Mouse (Mus musculus) spleen, postnatal 36 days (tissue): Measurements from ENCODE around the gene Ttll11.

Source experiments
- DNase-seq, 2 experiments: peaks; one replicate each; pipeline ENCODE4 v3.0.0; 2022; ENCODE audit warnings: low spot score in 2 of 2, mixed read lengths in 1 of 2

Ttll11 gene

DNA sequence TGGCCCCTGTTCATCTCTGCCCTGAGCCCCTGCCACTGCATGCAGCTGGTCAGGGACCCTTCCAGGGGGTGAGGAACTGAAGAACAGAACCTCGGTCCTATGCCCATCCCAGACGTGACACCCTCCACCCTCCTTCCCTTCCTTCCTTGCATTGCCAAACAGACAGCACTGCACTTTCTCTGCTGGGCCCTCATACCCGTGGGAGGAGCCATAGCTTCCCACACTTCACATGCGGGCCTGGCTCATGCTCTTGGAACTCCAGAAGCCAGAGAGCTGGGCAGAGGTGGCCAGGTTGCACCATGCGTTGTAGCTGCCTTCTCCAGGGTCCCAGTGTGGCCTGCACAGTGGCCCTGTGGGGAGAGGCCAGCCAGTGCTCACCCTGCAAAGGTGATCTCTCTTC is 251.1 kb downstream of the Ttll11 start:
- no peak for DNase-seq

DNA sequence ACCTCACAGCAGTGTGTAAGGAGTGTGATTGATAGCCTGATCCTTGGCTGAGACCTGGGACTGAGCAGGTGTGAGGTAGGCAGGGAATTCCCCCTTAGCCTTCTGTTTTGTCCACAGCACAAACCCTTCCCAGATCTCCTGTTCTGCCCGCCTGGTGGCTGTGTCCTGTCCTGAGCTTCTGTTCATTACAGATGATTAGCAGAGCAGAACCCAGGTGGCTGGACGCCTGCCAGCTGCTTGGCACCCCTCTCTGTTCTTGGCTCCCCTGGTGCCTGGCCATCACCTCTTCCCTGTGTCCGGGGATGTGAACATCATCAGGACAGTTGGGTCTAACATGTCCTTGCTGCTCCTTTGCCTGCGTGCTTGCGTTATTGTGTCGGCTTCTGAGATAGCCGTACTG is 256.0 kb downstream of the Ttll11 start:
- DNase-seq = no peak

DNA sequence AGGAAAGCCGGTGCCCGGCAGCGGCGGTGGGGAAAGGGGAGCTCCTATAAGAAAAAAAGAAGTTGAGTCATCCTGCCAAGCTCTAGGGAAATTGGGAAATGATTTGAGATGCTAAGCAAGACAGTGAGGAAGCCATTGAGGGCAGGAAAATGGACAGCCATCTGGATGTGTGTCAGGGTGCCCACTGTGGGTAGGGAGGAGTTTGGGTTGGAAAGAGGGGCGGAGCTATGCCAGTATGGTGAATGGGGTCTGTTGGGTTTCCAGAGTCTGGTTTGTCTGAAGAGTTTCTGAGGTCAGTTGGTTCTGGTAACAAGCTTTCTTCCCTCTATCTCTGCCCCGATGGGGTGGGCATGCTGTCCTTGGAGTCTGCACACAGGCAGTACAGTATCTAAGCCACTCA is 256.4 kb downstream of the Ttll11 start:
- DNase-seq = no peak

DNA sequence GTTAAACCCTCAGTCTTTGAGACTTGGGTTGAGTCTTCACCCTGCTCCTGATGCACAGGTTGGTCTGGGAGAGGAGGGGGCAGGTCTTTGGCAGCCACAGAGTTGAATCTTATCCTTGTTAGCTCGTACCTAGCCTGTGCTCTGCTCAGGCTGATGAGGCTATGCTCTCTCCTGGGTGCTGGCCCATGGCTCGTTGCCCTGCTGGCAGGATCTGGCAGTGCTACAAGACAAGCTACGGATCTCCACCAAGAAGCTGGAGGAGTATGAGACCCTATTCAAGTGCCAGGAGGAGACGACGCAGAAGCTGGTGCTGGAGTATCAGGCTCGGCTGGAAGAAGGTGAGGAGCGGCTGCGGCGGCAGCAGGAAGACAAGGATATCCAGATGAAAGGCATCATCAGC is 256.9 kb downstream of the Ttll11 start:
- DNase-seq = no peak

DNA sequence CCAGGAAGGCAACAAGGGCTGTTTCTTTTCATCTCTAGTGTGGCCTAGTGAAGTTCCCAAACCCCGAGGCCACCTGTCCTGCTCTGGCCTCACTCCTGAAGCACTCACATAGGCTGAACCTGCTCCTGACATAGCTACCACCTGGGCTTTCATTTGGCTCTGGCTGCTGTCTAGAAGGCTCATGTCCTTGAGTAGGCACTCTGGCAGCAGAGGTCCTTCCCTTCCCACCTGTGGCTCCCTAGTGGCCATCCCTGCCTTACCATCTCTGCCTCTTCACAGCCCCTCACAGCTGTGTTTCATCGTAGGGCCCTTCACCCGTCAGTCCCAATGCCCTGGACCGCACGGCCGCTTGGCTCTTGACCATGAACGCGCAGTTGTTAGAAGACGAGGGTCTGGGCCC is 258.8 kb downstream of the Ttll11 start:
- DNase-seq = no peak

DNA sequence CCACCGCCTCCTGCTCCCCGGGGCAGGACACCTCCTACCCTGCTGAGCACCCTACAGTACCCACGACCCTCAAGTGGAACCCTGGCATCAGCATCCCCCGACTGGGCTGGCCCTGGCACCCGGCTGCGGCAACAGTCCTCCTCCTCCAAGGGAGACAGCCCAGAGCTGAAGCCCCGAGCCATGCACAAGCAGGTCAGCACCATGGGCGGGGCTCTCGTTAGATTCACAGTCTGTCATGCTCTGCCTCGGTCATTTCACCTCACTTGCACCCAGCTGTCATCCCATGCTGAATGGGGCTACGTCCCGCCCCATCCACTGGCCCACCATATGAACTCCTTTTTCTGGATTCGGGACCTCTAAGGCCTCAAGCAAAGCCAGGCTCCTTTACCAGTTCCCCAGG is 259.2 kb downstream of the Ttll11 start:
- no peak for DNase-seq

DNA sequence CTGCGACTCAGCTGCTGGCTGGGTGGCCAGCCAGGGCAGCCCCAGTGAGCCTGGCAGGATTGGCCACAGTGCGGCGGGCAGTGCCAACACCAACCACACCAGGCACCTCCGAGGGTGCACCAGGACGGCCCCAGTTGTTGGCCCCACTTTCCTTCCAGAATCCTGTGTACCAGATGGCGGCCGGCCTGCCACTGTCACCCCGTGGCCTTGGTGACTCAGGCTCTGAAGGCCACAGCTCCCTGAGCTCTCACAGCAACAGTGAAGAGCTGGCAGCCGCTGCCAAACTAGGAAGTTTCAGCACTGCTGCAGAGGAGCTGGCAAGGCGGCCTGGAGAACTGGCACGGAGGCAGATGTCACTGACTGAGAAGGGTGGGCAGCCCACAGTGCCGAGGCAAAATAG is 259.6 kb downstream of the Ttll11 start:
- no peak for DNase-seq

DNA sequence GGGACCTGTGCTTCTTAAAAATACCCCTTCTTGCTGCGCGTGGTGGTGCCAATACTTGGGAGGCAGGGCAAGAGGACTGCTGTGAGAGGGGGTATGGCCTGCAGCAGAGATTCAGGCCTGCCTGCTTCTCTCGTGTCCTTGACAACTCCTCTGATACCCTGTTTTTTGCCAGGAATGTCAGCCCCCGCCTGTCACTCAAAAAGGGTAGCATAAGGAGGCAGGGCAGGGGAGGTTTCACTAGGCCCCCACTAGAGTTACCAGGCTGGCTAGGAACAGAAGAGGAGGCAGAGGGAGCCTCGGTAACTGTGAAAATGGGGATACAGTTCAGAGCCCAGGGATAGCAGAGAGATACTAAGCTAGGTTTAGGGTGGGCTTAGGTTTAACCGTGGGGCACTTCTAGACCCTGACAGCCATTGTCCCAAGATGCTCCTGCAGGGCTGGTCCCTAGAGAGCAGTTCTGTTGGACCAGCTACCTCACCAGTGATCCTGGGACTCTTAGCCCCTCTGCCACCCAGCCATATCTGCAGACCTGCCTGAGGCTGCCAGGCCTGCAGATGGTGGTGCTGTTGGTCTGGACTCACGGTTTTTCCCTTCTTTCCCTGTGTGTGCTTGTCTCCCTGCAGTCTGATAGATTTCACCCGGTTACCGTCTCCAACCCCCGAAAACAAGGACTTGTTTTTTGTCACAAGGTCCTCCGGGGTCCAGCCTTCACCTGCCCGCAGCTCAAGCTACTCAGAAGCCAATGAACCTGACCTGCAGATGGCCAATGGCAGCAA is 260.3 kb downstream of the Ttll11 start:
- no peak for DNase-seq

DNA sequence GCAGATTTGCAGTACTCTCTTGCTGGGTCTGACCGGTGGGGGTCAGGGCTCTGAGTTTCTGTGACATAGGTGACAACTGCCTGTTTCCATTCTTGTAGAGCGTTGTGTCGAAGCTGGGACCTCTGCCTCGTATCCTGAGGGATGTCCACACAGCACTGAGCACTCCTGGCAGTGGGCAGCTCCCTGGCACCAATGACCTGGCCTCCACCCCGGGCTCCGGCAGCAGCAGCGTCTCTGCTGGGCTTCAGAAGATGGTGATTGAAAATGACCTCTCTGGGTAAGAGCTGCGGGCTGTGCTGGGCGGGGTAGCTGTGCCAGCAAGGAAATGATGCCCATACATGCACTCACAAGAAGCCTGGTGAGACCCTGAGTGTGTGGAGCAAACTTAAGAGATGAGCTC is 261.1 kb downstream of the Ttll11 start:
- DNase-seq = no peak

DNA sequence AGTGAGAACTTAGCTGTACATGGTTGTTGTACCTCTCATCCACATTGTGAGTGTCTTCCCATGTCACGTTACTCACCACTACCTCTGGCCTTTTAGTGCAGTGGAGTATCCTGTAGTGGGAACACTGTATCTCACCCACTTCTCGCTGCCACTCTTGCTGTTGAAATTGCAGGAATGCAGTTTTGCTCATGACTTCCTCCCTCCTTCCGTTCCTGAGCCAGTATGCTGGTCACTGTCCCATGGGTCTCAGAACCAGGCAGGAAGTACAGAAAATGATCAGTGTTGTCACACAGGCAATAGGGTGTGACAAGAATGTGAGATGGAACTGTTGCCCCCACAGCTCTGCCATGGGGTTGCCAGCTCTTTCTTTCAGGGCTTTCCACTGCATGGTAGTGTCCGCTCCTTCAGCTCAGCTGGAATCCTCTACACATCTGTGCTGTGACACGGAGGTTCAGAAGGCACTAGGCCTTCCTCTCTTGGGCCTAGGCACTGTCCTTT is 261.7 kb downstream of the Ttll11 start:
- peak; percentile 20 to 32 for DNase-seq

DNA sequence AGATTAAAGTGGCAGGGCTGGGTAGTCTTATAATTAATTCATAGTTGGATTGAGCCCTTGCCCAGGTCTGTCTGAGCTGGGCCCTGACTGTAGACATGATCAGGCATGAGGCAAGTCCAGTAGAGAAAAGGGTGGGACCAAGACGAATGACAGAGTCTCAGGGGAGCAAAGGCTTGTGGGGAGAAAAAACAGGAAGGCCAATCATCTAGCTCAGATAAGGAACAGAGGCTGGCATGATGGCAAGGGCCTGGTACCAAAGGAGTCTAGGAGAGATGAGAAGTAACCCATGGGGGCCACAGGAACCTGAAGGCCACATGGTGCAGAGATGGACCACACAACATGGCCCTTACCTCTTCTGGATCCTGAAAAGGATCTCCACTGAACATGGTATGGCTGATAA is 263.5 kb downstream of the Ttll11 start:
- DNase-seq = no peak

DNA sequence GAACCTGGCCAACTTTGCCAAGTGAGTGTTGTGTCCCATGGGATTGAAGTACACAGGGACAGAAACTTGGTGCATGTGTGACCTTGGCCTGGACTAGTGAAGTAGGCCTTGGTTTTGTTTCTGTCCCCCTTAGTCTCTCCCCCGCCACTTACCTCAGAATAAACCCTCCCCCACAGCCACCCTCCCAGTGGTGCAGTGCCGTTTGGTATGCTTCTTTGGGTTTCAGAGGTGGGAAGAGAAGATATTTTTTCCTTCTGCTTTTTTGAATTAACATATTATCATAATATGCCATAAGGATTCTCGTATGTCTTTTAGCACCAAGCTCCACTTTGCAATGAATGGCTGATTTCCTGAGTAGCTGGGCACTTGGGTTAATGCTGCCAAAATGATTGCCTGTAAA is 264.2 kb downstream of the Ttll11 start:
- no peak for DNase-seq

DNA sequence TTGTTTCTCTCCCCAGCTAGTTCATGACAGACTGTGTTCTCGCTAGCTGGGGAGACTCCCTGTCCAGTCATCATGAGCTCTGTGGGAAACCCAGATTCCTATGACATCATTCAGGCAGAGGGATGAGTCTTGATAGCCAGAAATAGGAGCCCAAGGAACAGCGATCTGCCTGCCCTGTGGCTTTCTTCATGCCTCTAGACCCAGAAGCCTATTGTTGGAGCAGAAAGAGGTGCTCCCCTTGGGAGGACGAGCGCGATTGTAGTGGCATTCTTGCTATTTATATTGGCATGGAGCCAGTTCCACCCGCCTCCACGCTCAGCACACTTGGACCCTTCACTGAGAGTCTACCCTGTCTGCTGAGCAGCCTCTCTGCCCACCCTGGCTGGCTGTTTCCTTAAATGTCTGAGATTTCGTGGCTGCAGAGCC is 265.0 kb downstream of the Ttll11 start:
- DNase-seq = no peak

DNA sequence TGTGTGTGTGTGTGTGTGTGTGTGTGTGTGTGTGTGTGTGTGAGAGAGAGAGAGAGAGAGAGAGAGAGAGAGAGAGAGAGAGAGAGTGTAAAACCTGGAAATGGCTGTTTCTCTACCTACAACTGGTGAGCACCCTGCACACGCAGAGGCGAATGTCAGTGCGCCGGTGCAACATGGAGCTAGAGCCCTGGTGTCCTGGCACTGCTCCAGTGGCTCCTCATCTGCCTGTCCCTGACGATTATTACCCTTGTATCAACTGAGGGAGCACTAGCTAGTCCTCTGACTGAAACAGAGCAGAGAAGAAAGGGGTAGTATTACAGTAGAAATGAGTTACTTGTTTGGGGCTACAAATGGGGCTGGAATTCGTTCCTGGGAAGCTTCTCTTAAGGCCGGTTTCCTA is 266.3 kb downstream of the Ttll11 start:
- DNase-seq = no peak

DNA sequence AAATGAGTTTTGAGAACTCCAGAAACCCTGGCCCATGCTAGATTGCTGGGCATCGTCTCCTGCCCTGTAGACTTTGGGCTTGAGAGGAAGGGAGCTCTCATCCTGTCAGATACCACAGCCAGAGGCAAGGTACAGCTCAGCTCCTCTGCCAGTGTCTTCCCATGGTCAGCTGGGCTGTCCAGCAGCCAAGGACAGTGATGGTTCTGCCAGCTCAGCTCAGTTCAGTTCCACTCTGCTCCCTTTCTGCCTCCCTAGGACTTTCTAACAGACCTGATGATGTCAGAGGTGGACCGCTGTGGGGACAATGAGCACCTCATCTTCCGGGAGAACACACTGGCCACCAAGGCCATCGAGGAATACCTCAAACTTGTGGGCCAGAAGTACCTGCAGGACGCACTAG is 267.1 kb downstream of the Ttll11 start:
- no peak for DNase-seq

DNA sequence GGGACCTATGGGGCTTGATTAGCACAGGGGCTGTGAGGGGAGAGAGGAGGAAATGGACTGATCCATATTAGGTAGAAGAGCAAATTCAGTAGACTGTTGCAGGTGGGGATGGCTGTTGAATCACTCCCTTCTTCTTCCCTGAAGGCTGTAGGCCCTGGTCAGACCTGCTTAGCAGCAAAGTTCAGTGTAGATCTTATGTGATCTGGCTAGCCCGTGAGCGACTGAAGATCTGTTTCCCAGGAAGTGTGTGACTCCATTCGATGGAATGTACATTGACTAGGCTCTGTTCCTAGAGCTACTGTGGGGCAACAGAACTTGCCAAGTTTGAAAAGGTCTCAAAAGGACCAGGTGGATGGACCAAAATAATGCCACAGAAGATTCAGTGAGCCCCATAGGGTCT is 276.5 kb downstream of the Ttll11 start:
- DNase-seq = no peak

DNA sequence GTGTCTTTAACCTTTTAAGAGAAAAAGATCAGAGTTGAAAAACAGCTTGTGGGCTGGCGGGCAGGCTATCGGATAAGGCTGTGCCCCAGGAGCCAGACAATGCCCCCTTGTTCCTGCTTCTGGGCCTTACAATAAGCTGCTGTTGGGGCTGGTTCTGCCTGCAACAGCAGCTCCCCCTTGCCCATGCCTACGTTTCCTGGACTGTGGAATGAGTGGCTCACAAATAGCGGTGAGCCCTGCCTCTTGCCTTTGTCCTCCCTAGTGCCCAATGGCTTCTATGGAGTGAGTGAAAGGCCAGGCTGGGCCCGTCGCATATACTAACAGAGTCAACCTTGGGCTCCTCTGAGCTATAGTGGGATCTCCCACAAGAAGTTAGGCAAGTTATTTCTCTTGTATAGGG is 277.1 kb downstream of the Ttll11 start:
- DNase-seq = no peak

DNA sequence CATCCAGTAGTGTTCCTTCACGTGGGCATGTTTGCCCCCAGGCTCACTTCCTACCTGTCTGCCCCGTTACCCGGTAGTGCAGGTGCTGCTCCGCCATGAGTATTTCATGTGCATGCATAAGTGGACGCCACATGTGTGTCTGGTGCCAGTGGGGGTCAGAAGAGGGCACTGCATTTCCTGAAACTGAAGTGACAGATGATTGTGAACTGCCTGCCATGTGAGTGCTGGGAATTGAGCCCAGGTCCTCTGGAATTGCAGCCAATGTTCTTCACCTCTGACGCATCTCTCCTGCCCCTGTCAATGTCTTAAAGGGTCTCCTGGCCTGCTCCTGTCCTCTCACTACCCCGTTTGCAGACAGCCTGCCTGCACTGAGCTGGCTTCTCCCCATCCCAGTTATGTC is 277.7 kb downstream of the Ttll11 start:
- no peak for DNase-seq
